Mouse (Mus musculus) T-helper 17 cell (primary cell): ENCODE measurements around the gene Sympk.

Source experiments
- in situ Hi-C, 2 experiments: fragments of 300-600 bp; cut with MboI, MseI; formaldehyde crosslinking; loops; 1 replicate in 1 of 2; 2 replicates in 1 of 2; pipeline ENCODE4 v1.15.1; 2025; ENCODE audit warnings: high pct_unique_total_duplicates in 2 of 2

The Sympk gene

GRCm38 (mm10) chr7:19024096-19024506, at the start of gene Sympk:
Gene Sympk, plus strand, starts transcription at chr7:19024377.
- in situ Hi-C loops, result no loop called here

- in situ Hi-C loops, result no loop called here
Observed at GRCm38 (mm10) chr7:18978381-18978780, 45.8 kb upstream of the Sympk start.

GRCm38 (mm10) chr7:18986503-18986902, 37.7 kb upstream of the Sympk start:
- in situ Hi-C loops, result loop anchor here in 1 of 2 experiments (5.0 kb wide), 1 partner anchor 74 kb away; the partner anchor contains the start of gene Ccdc61

- in situ Hi-C loops, result loop anchor here in 1 of 2 experiments (5.0 kb wide), 1 partner anchor 75 kb away; the partner anchor contains the start of gene Ccdc61
Observed at GRCm38 (mm10) chr7:18987100-18987499, 37.1 kb upstream of the Sympk start, which contains the start of gene Nanos2. Gene Nanos2, plus strand, starts transcription at chr7:18987400.

GRCm38 (mm10) chr7:18987747-18988146, 36.4 kb upstream of the Sympk start:
- in situ Hi-C loops, result loop anchor here in 1 of 2 experiments (5.0 kb wide), 1 partner anchor 75 kb away; the partner anchor contains the start of gene Ccdc61

- in situ Hi-C loops, result loop anchor here in 1 of 2 experiments (5.0 kb wide), 1 partner anchor 76 kb away; the partner anchor contains the start of gene Ccdc61
Observed at GRCm38 (mm10) chr7:18988780-18989179, 35.4 kb upstream of the Sympk start.

GRCm38 (mm10) chr7:18989995-18990394, 34.2 kb upstream of the Sympk start:
- in situ Hi-C loops, result loop anchor here in 1 of 2 experiments (5.0 kb wide), 1 partner anchor 78 kb away; the partner anchor contains the start of gene Ccdc61

GRCm38 (mm10) chr7:18990601-18991295, 33.4 kb upstream of the Sympk start, which contains the start of gene Mypop:
Gene Mypop, plus strand, starts transcription at chr7:18991245.
- in situ Hi-C loops, result no loop called here

GRCm38 (mm10) chr7:18991660-18992293, 32.4 kb upstream of the Sympk start:
- in situ Hi-C loops, result no loop called here

- in situ Hi-C loops, result no loop called here
Observed at GRCm38 (mm10) chr7:18992294-18992675, 31.9 kb upstream of the Sympk start.

- in situ Hi-C loops, result no loop called here
Observed at GRCm38 (mm10) chr7:18993036-18993435, 31.1 kb upstream of the Sympk start.

- in situ Hi-C loops, result no loop called here
Observed at GRCm38 (mm10) chr7:18998835-18999234, 25.3 kb upstream of the Sympk start.

- in situ Hi-C loops, result no loop called here
Observed at GRCm38 (mm10) chr7:19000421-19000820, 23.8 kb upstream of the Sympk start.

- in situ Hi-C loops, result no loop called here
Observed at GRCm38 (mm10) chr7:19001066-19001806, 22.9 kb upstream of the Sympk start.

- in situ Hi-C loops, result no loop called here
Observed at GRCm38 (mm10) chr7:19001807-19002085, 22.4 kb upstream of the Sympk start.

- in situ Hi-C loops, result no loop called here
Observed at GRCm38 (mm10) chr7:19002115-19002514, 22.1 kb upstream of the Sympk start.

- in situ Hi-C loops, result no loop called here
Observed at GRCm38 (mm10) chr7:19002848-19003498, 21.2 kb upstream of the Sympk start.

GRCm38 (mm10) chr7:19003902-19004630, 20.1 kb upstream of the Sympk start, which contains the start of gene Irf2bp1:
Gene Irf2bp1, plus strand, starts transcription at chr7:19004044.
- in situ Hi-C loops, result no loop called here

- in situ Hi-C loops, result no loop called here
Observed at GRCm38 (mm10) chr7:19004631-19005079, 19.5 kb upstream of the Sympk start.

GRCm38 (mm10) chr7:19005417-19006121, 18.6 kb upstream of the Sympk start:
- in situ Hi-C loops, result no loop called here
